Mouse (Mus musculus) adrenal gland, postnatal 25 days (tissue): ENCODE measurements around the gene Tas1r1. TPM values are rescaled to one million over a fixed set of nuclear protein-coding genes. Genes with fewer than 3 reads are reported as not detected.
"Not testable (repeated sequence)": the region's sequence is repeated elsewhere in the genome, so short reads cannot be mapped to it uniquely, and the experiment has no call there.

ENCODE experiments used
- DNase-seq: peaks from one replicate; pipeline ENCODE4 v3.0.0; 2021; ENCODE audit warnings: mixed read lengths
- total RNA-seq: library from RNA; stranded (reverse); gene quantifications from 2 replicates; pipeline ENCODE4 v1.2.3, GENCODE M21; 2021

The Tas1r1 gene
- total RNA-seq, 1 experiment from 2014 or later, result 0.09 TPM

- no peak for DNase-seq
Observed at GRCm38 (mm10) chr4:152043171-152043570, 4.8 kb upstream of the Tas1r1 start.

- no peak for DNase-seq
Observed at GRCm38 (mm10) chr4:152041924-152042641, 3.7 kb upstream of the Tas1r1 start.

- no peak for DNase-seq
Observed at GRCm38 (mm10) chr4:152039831-152040310, 1.5 kb upstream of the Tas1r1 start.

GRCm38 (mm10) chr4:152038985-152039830, 840 bp upstream of the Tas1r1 start, which contains the start of gene Nol9:
TSS of gene Nol9 (plus strand) at chr4:152039321.
- DNase-seq, result peak; percentile 96

GRCm38 (mm10) chr4:152036464-152036863, 1.9 kb downstream of the Tas1r1 start:
- DNase-seq, result not testable (repeated sequence)

- no peak for DNase-seq
Observed at GRCm38 (mm10) chr4:152032922-152033321, 5.4 kb downstream of the Tas1r1 start.

- no peak for DNase-seq
Observed at GRCm38 (mm10) chr4:152029997-152030396, 8.4 kb downstream of the Tas1r1 start.

GRCm38 (mm10) chr4:152029087-152029486, 9.3 kb downstream of the Tas1r1 start:
- DNase-seq, result no peak

GRCm38 (mm10) chr4:152028456-152028855, 9.9 kb downstream of the Tas1r1 start:
- no peak for DNase-seq

GRCm38 (mm10) chr4:152027524-152027923, 10.8 kb downstream of the Tas1r1 start, which contains the start of gene Zbtb48:
TSS of gene Zbtb48 (minus strand) at chr4:152027671.
- peak; percentile 95 for DNase-seq

GRCm38 (mm10) chr4:152026751-152027508, 11.4 kb downstream of the Tas1r1 start:
- peak; percentile 29 for DNase-seq

- no peak for DNase-seq
Observed at GRCm38 (mm10) chr4:152024525-152024924, 13.8 kb downstream of the Tas1r1 start.

- no peak for DNase-seq
Observed at GRCm38 (mm10) chr4:152022506-152022905, 15.9 kb downstream of the Tas1r1 start.

GRCm38 (mm10) chr4:152021568-152022097, 16.7 kb downstream of the Tas1r1 start:
- no peak for DNase-seq

- no peak for DNase-seq
Observed at GRCm38 (mm10) chr4:152020024-152020423, 18.3 kb downstream of the Tas1r1 start.

- DNase-seq, result no peak
Observed at GRCm38 (mm10) chr4:152019073-152019472, 19.3 kb downstream of the Tas1r1 start.

- DNase-seq, result no peak
Observed at GRCm38 (mm10) chr4:152013036-152013813, 25.1 kb downstream of the Tas1r1 start.

GRCm38 (mm10) chr4:152012109-152012508, 26.3 kb downstream of the Tas1r1 start:
- DNase-seq, result no peak

GRCm38 (mm10) chr4:152011171-152011760, 27.1 kb downstream of the Tas1r1 start:
- DNase-seq, result no peak

GRCm38 (mm10) chr4:152010707-152011134, 27.6 kb downstream of the Tas1r1 start:
- no peak for DNase-seq
